Mouse (Mus musculus) megakaryocyte, embryonic 14.5 days (primary cell): ENCODE results near the gene Slc25a11.

Experiments
- FLI1 ChIP-seq: IDR thresholded peaks from 2 replicates; pipeline ENCODE4 v1.6.1; 2012; ENCODE audit warnings: low read length, inconsistent platforms, mixed read lengths
- GATA1 ChIP-seq: IDR thresholded peaks from 3 replicates; pipeline ENCODE4 v1.6.1; 2012; ENCODE audit warnings: mixed read lengths, low read length, inconsistent platforms, borderline replicate concordance

GRCm38 (mm10) chr11:70650322-70651175 lies 3.3 kb upstream of the Slc25a11 start:
- no peak for TF ChIP-seq GATA1
- TF ChIP-seq FLI1, result no peak
